Mouse (Mus musculus): ENCODE measurements around the gene Tbc1d19.

The Tbc1d19 gene

GRCm38 (mm10) chr5:53909201-53909600 is 99.8 kb downstream of the Tbc1d19 start:
- DNase-seq, result no peak

- peak; percentile 31 to 57 for DNase-seq
These were observed 111.0 kb downstream of the Tbc1d19 start for GRCm38 (mm10) chr5:53920416-53920815.

GRCm38 (mm10) chr5:53922149-53922904 is 112.9 kb downstream of the Tbc1d19 start:
- DNase-seq, result peak; percentile 27 to 50

- DNase-seq, result peak in 1 of 2 experiments; percentile 46
These were observed 114.6 kb downstream of the Tbc1d19 start for GRCm38 (mm10) chr5:53924005-53924404.

- no peak for DNase-seq
These were observed 117.0 kb downstream of the Tbc1d19 start for GRCm38 (mm10) chr5:53926301-53926855.

- DNase-seq, result no peak
These were observed 118.5 kb downstream of the Tbc1d19 start for GRCm38 (mm10) chr5:53927886-53928285.

GRCm38 (mm10) chr5:53928537-53928936 is 119.1 kb downstream of the Tbc1d19 start:
- no peak for DNase-seq

GRCm38 (mm10) chr5:53929205-53929614 is 119.8 kb downstream of the Tbc1d19 start:
- no peak for DNase-seq

- no peak for DNase-seq
These were observed 120.4 kb downstream of the Tbc1d19 start for GRCm38 (mm10) chr5:53929814-53930213.

- DNase-seq, result no peak
These were observed 121.6 kb downstream of the Tbc1d19 start for GRCm38 (mm10) chr5:53931011-53931410.

- peak; percentile 61 to 69 for DNase-seq
These were observed 124.2 kb downstream of the Tbc1d19 start for GRCm38 (mm10) chr5:53933628-53934027.

- no peak for DNase-seq
These were observed 124.6 kb downstream of the Tbc1d19 start for GRCm38 (mm10) chr5:53934040-53934439.

GRCm38 (mm10) chr5:53934826-53935225 is 125.4 kb downstream of the Tbc1d19 start:
- DNase-seq, result no peak

- DNase-seq, result no peak
These were observed 127.8 kb downstream of the Tbc1d19 start for GRCm38 (mm10) chr5:53937187-53937586.

- no peak for DNase-seq
These were observed 129.6 kb downstream of the Tbc1d19 start for GRCm38 (mm10) chr5:53939026-53939425.

- peak; percentile 48 to 50 for DNase-seq
These were observed 132.1 kb downstream of the Tbc1d19 start for GRCm38 (mm10) chr5:53941322-53942024.

GRCm38 (mm10) chr5:53942332-53942731 is 132.9 kb downstream of the Tbc1d19 start:
- DNase-seq, result no peak

- no peak for DNase-seq
These were observed 134.0 kb downstream of the Tbc1d19 start for GRCm38 (mm10) chr5:53943321-53943857.

GRCm38 (mm10) chr5:53946747-53947146 is 137.3 kb downstream of the Tbc1d19 start:
- DNase-seq, result no peak

GRCm38 (mm10) chr5:53947549-53948183 is 138.3 kb downstream of the Tbc1d19 start:
- peak; percentile 44 to 56 for DNase-seq

- no peak for DNase-seq
These were observed 139.3 kb downstream of the Tbc1d19 start for GRCm38 (mm10) chr5:53948606-53949266.

- no peak for DNase-seq
These were observed 140.8 kb downstream of the Tbc1d19 start for GRCm38 (mm10) chr5:53950189-53950588.

Measured in cerebellum, postnatal 14 days (tissue).